Mouse (Mus musculus) liver, embryonic 12.5 days (tissue): Measurements from ENCODE around the gene 1700020L24Rik. TPM values are rescaled to one million over a fixed set of nuclear protein-coding genes. Genes with fewer than 3 reads are reported as not detected.

Experiments
- ATAC-seq: fragments of 200-750 bp; cut with Nextera tagmentation; 2 replicates; pipeline ENCODE4 v1.8.0; 2017; ENCODE audit warnings: moderate number of reproducible peaks, mild to moderate bottlenecking, moderate library complexity
- H3K27ac ChIP-seq: fragments of 300-500 bp; sonication (generic); 2 replicates; pipeline ENCODE4 v1.5.1; 2016; ENCODE audit warnings: mild to moderate bottlenecking
- H3K27me3 ChIP-seq: fragments of 300-500 bp; sonication (generic); replicated peaks from 2 replicates; pipeline ENCODE4 v1.6.1; 2016; ENCODE audit warnings: mild to moderate bottlenecking, moderate library complexity
- H3K36me3 ChIP-seq: fragments of 300-500 bp; sonication (generic); 2 replicates; pipeline ENCODE4 v1.6.1; 2016; ENCODE audit warnings: mild to moderate bottlenecking, moderate library complexity
- H3K4me1 ChIP-seq: fragments of 300-500 bp; sonication (generic); 2 replicates; pipeline ENCODE4 v1.6.1; 2016
- H3K4me2 ChIP-seq: fragments of 300-500 bp; sonication (generic); 2 replicates; pipeline ENCODE4 v1.6.1; 2016; ENCODE audit warnings: mild to moderate bottlenecking, moderate library complexity
- H3K4me3 ChIP-seq: fragments of 300-500 bp; sonication (generic); 2 replicates; pipeline ENCODE4 v1.5.1; 2016; ENCODE audit warnings: mild to moderate bottlenecking, moderate library complexity
- H3K9ac ChIP-seq: fragments of 300-500 bp; sonication (generic); 2 replicates; pipeline ENCODE4 v1.6.1; 2016; ENCODE audit warnings: mild to moderate bottlenecking, moderate library complexity
- H3K9me3 ChIP-seq: fragments of 300-500 bp; sonication (generic); replicated peaks from 2 replicates; pipeline ENCODE4 v1.6.1; 2016; ENCODE audit warnings: mild to moderate bottlenecking, moderate library complexity
- WGBS: fragments of 180-500 bp; shearing (Covaris S2); methylation state at CpG from one replicate; pipeline ENCODE4 v1.1.7; 2016; ENCODE audit not compliant: insufficient replicate concordance; 5-methylcytosine and 5-hydroxymethylcytosine counted together
- polyA plus RNA-seq: library from polyadenylated mRNA; unstranded; fragments of >200 nt; fragmentation: Nextera tagmentation; extraction: Ambion mirVana; gene quantifications from 2 replicates; pipeline ENCODE4 v1.2.1, GENCODE M21; 2016

Gene 1700020L24Rik
- polyA plus RNA-seq, 1 experiment from 2014 or later: 0.70 TPM

- Histone ChIP-seq H3K4me1 (peaks cover 36% of the 10 kb centered on the region), H3K4me2 (peak overlapping the region; percentile 44), H3K27ac (no peak overlapping the region), H3K9ac (no peak overlapping the region), H3K4me3 (peak overlapping the region; percentile 25; the same call in 1 of the 2 replicates), H3K27me3 (peaks cover 82% of the 10 kb centered on the region), H3K9me3 (no peaks in the 10 kb centered on the region), H3K36me3 (no peaks in the 10 kb centered on the region)
- 11% methylated on average over 29 of the region's 29 CpGs for WGBS
- ATAC-seq: no peak
Measured at GRCm38 (mm10) chr11:83442596-83443267, 5.3 kb downstream of the 1700020L24Rik start.

GRCm38 (mm10) chr11:83443824-83444223 is 6.3 kb downstream of the 1700020L24Rik start:
- H3K27ac ChIP-seq: no peak overlapping the region
- WGBS: 1% methylated on average over 7 of the region's 7 CpGs
- H3K9me3 ChIP-seq: no peaks in the 10 kb centered on the region
- peaks cover 88% of the 10 kb centered on the region for H3K27me3 ChIP-seq
- no peak for ATAC-seq
- no peak overlapping the region for H3K9ac ChIP-seq
- peaks cover 47% of the 10 kb centered on the region for H3K4me1 ChIP-seq
- H3K36me3 ChIP-seq: no peaks in the 10 kb centered on the region
- no peak overlapping the region for H3K4me2 ChIP-seq
- no peak overlapping the region for H3K4me3 ChIP-seq

- 15% methylated on average over 19 of the region's 19 CpGs for WGBS
- Histone ChIP-seq H3K27ac (no peak overlapping the region), H3K9ac (no peak overlapping the region), H3K4me1 (peaks cover 49% of the 10 kb centered on the region), H3K4me3 (peak overlapping the region; percentile 10), H3K9me3 (no peaks in the 10 kb centered on the region), H3K4me2 (peak overlapping the region; percentile 53), H3K36me3 (no peaks in the 10 kb centered on the region), H3K27me3 (peaks cover 91% of the 10 kb centered on the region)
- no peak for ATAC-seq
Measured at GRCm38 (mm10) chr11:83445001-83445400, 7.5 kb downstream of the 1700020L24Rik start.

- Histone ChIP-seq H3K9ac (no peak overlapping the region), H3K4me1 (peaks cover 38% of the 10 kb centered on the region), H3K4me3 (no peak overlapping the region), H3K4me2 (no peak overlapping the region), H3K36me3 (no peaks in the 10 kb centered on the region), H3K27ac (no peak overlapping the region), H3K27me3 (peaks cover 81% of the 10 kb centered on the region), H3K9me3 (no peaks in the 10 kb centered on the region)
- WGBS: 67% methylated on average over 10 of the region's 10 CpGs
- 0 out of 2 replicates have a peak, but pooled peaks have one; percentile 9 for ATAC-seq
Measured at GRCm38 (mm10) chr11:83447612-83448011, 10.1 kb downstream of the 1700020L24Rik start.

- Histone ChIP-seq H3K9me3 (no peaks in the 10 kb centered on the region), H3K27me3 (peaks cover 74% of the 10 kb centered on the region), H3K4me1 (peaks cover 35% of the 10 kb centered on the region), H3K36me3 (no peaks in the 10 kb centered on the region), H3K4me2 (no peak overlapping the region), H3K4me3 (no peak overlapping the region), H3K27ac (no peak overlapping the region), H3K9ac (no peak overlapping the region)
- 0 out of 2 replicates have a peak, but pooled peaks have one; percentile 47 for ATAC-seq
- 28% methylated on average over 16 of the region's 16 CpGs for WGBS
Measured at GRCm38 (mm10) chr11:83448021-83448926, 10.8 kb downstream of the 1700020L24Rik start.

- Histone ChIP-seq H3K27ac (no peak overlapping the region), H3K27me3 (peaks cover 68% of the 10 kb centered on the region), H3K9me3 (no peaks in the 10 kb centered on the region), H3K4me2 (no peak overlapping the region), H3K4me1 (peaks cover 32% of the 10 kb centered on the region), H3K36me3 (no peaks in the 10 kb centered on the region), H3K4me3 (no peak overlapping the region), H3K9ac (no peak overlapping the region)
- no peak for ATAC-seq
Measured at GRCm38 (mm10) chr11:83448927-83449236, 11.4 kb downstream of the 1700020L24Rik start.

- H3K4me1 ChIP-seq: peaks cover 30% of the 10 kb centered on the region
- no peak for ATAC-seq
- no peak overlapping the region for H3K27ac ChIP-seq
- peaks cover 64% of the 10 kb centered on the region for H3K27me3 ChIP-seq
- 27% methylated on average over 4 of the region's 4 CpGs for WGBS
- H3K4me2 ChIP-seq: no peak overlapping the region
- no peaks in the 10 kb centered on the region for H3K9me3 ChIP-seq
- H3K36me3 ChIP-seq: no peaks in the 10 kb centered on the region
- no peak overlapping the region for H3K9ac ChIP-seq
- H3K4me3 ChIP-seq: no peak overlapping the region
Measured at GRCm38 (mm10) chr11:83449298-83449697, 11.8 kb downstream of the 1700020L24Rik start.

- no peak overlapping the region for H3K4me2 ChIP-seq
- H3K27me3 ChIP-seq: peaks cover 52% of the 10 kb centered on the region
- no peak for ATAC-seq
- no peak overlapping the region for H3K27ac ChIP-seq
- no peak overlapping the region for H3K4me3 ChIP-seq
- no peaks in the 10 kb centered on the region for H3K9me3 ChIP-seq
- 31% methylated on average over 1 of the region's 1 CpGs for WGBS
- peaks cover 36% of the 10 kb centered on the region for H3K4me1 ChIP-seq
- H3K9ac ChIP-seq: no peak overlapping the region
- H3K36me3 ChIP-seq: no peaks in the 10 kb centered on the region
Measured at GRCm38 (mm10) chr11:83450550-83450949, 13.1 kb downstream of the 1700020L24Rik start.

- Histone ChIP-seq H3K9ac (no peak overlapping the region), H3K27me3 (peaks cover 49% of the 10 kb centered on the region), H3K4me1 (peaks cover 43% of the 10 kb centered on the region), H3K27ac (no peak overlapping the region), H3K36me3 (no peaks in the 10 kb centered on the region), H3K4me3 (no peak overlapping the region), H3K4me2 (no peak overlapping the region), H3K9me3 (no peaks in the 10 kb centered on the region)
- no peak for ATAC-seq
- 72% methylated on average over 10 of the region's 10 CpGs for WGBS
Measured at GRCm38 (mm10) chr11:83451281-83451680, 13.8 kb downstream of the 1700020L24Rik start.

GRCm38 (mm10) chr11:83454548-83454947 is 17.1 kb downstream of the 1700020L24Rik start:
- 8% methylated on average over 4 of the region's 4 CpGs for WGBS
- peaks cover 30% of the 10 kb centered on the region for H3K4me1 ChIP-seq
- no peak overlapping the region for H3K27ac ChIP-seq
- ATAC-seq: no peak
- H3K9ac ChIP-seq: no peak overlapping the region
- H3K4me3 ChIP-seq: no peak overlapping the region
- peaks cover 24% of the 10 kb centered on the region; the same call in 1 of the 2 replicates for H3K27me3 ChIP-seq
- no peaks in the 10 kb centered on the region for H3K36me3 ChIP-seq
- H3K4me2 ChIP-seq: no peak overlapping the region
- no peaks in the 10 kb centered on the region for H3K9me3 ChIP-seq

- no peak overlapping the region for H3K9ac ChIP-seq
- peaks cover 30% of the 10 kb centered on the region for H3K4me1 ChIP-seq
- no peak overlapping the region for H3K27ac ChIP-seq
- no peaks in the 10 kb centered on the region for H3K9me3 ChIP-seq
- WGBS: 43% methylated on average over 3 of the region's 3 CpGs
- ATAC-seq: no peak
- H3K36me3 ChIP-seq: no peaks in the 10 kb centered on the region
- no peak overlapping the region for H3K4me2 ChIP-seq
- peaks cover 21% of the 10 kb centered on the region for H3K27me3 ChIP-seq
- H3K4me3 ChIP-seq: no peak overlapping the region
Measured at GRCm38 (mm10) chr11:83455608-83456007, 18.1 kb downstream of the 1700020L24Rik start.

- H3K27me3 ChIP-seq: peaks cover 32% of the 10 kb centered on the region
- H3K4me2 ChIP-seq: no peak overlapping the region
- H3K4me3 ChIP-seq: no peak overlapping the region
- no peaks in the 10 kb centered on the region for H3K36me3 ChIP-seq
- peaks cover 31% of the 10 kb centered on the region for H3K4me1 ChIP-seq
- no peak for ATAC-seq
- no peaks in the 10 kb centered on the region for H3K9me3 ChIP-seq
- WGBS: 41% methylated on average over 7 of the region's 7 CpGs
- no peak overlapping the region for H3K27ac ChIP-seq
- H3K9ac ChIP-seq: no peak overlapping the region
Measured at GRCm38 (mm10) chr11:83457257-83457656, 19.8 kb downstream of the 1700020L24Rik start.
